Mouse (Mus musculus) thymus, adult 2 months (tissue): ENCODE results near the gene Ephb2.

ENCODE experiments used
- CTCF ChIP-seq: fragments of 200-500 bp; IDR thresholded peaks from 2 replicates; pipeline ENCODE4 v1.5.1; 2012; ENCODE audit warnings: mild to moderate bottlenecking, control low read depth, low read length, moderate library complexity, borderline replicate concordance; ENCODE audit not compliant: control insufficient read depth, poor library complexity, insufficient read depth; ENCODE audit errors: extremely low read depth
- POLR2A ChIP-seq: fragments of 200-500 bp; IDR thresholded peaks from 2 replicates; pipeline ENCODE4 v1.6.1; 2012; ENCODE audit warnings: mild to moderate bottlenecking, low read length, control low read depth, moderate library complexity; ENCODE audit not compliant: control insufficient read depth, poor library complexity, insufficient read depth; ENCODE audit errors: extremely low read depth

DNA sequence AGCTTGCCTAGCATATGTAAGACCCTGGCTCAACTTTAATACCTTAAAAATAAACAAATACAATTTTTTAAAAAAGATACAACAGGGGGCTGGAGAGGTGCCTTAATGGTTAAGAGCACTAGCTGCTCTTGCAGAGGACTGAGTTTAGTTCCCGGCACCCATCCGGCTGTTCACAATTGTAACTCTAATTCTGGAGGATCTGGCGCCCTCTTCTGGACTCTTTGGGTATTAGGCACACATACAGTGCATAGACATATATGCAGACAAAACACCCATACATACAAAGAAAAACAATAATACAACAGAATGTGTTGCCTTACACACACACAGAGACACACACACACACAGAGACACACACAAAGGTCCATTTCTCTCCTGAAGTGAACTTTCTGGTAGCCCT is 67.3 kb downstream of the Ephb2 start:
- TF ChIP-seq POLR2A (no peak), CTCF (no peak)
